Mouse (Mus musculus) spleen, adult 10 weeks (tissue): ENCODE measurements around the gene Itga2. TPM values are rescaled to one million over a fixed set of nuclear protein-coding genes. Genes with fewer than 3 reads are reported as not detected.

ENCODE experiments used
- polyA plus RNA-seq: library from polyadenylated mRNA; stranded (reverse); fragments of 350-450 nt; fragmentation: Illumina TruSeq; extraction: RNeasy Lipid Tissue Mini Kit (QIAGEN cat#74804); gene quantifications from one replicate; pipeline ENCODE4 v1.2.3, GENCODE M21; 2015; ENCODE audit warnings: low replicate concordance; ENCODE audit not compliant: insufficient read depth

Gene Itga2
- 6.2 TPM for polyA plus RNA-seq

GRCm38 (mm10) chr13:114931775-114932294, at the start of gene Itga2:
Gene Itga2 (minus strand): TSS chr13:114932100.

GRCm38 (mm10) chr13:114817751-114818360, 114.0 kb downstream of the Itga2 start, which contains the start of gene Mocs2:
Gene Mocs2 (plus strand): TSS chr13:114818236.

Other genes starting within 250 kb of the Itga2 start
- 51.0 TPM for gene Mocs2, start 113.9 kb downstream of the Itga2 start, polyA plus RNA-seq
- 6.0 TPM for gene Pelo, start 158.1 kb upstream of the Itga2 start, polyA plus RNA-seq
- 4.8 TPM for gene Gm49395, start 169.8 kb upstream of the Itga2 start, polyA plus RNA-seq
- gene Itga1, start 169.9 kb upstream of the Itga2 start, polyA plus RNA-seq: 24.6 TPM